Mouse (Mus musculus) limb, embryonic 10.5 days (tissue): ENCODE results near the gene Flnc. TPM values are rescaled to one million over a fixed set of nuclear protein-coding genes. Genes with fewer than 3 reads are reported as not detected.

Source experiments
- DNase-seq: peaks from one replicate; pipeline ENCODE4 v3.0.0-alpha.2; 2017; ENCODE audit warnings: low spot score
- H3K27ac ChIP-seq: fragments of 300-500 bp; sonication (generic); 2 replicates; pipeline ENCODE4 v1.5.1; 2016; ENCODE audit warnings: mild to moderate bottlenecking
- H3K27me3 ChIP-seq: fragments of 300-500 bp; sonication (generic); 2 replicates; pipeline ENCODE4 v1.6.1; 2016; ENCODE audit warnings: low read depth, mild to moderate bottlenecking; ENCODE audit not compliant: poor library complexity, severe bottlenecking
- H3K36me3 ChIP-seq: fragments of 300-500 bp; sonication (generic); 2 replicates; pipeline ENCODE4 v1.6.1; 2016; ENCODE audit warnings: mild to moderate bottlenecking, moderate library complexity
- H3K4me1 ChIP-seq: fragments of 300-500 bp; sonication (generic); 2 replicates; pipeline ENCODE4 v1.6.1; 2016
- H3K4me3 ChIP-seq: fragments of 300-500 bp; sonication (generic); 2 replicates; pipeline ENCODE4 v1.5.1; 2016; ENCODE audit warnings: mild to moderate bottlenecking, moderate library complexity
- H3K9me3 ChIP-seq: fragments of 300-500 bp; sonication (generic); replicated peaks from 2 replicates; pipeline ENCODE4 v1.6.1; 2016; ENCODE audit warnings: mild to moderate bottlenecking
- WGBS: fragments of 180-500 bp; shearing (Covaris S2); methylation state at CpG from one replicate; pipeline ENCODE4 v1.1.7; 2016; 5-methylcytosine and 5-hydroxymethylcytosine counted together
- polyA plus RNA-seq: library from polyadenylated mRNA; unstranded; fragments of >200 nt; fragmentation: Nextera tagmentation; extraction: Ambion mirVana; gene quantifications from 2 replicates; pipeline ENCODE4 v1.2.1, GENCODE M21; 2016

Flnc gene
- polyA plus RNA-seq, 1 experiment from 2014 or later, result 3.7 TPM

- DNase-seq, result no peak
- 87% methylated on average over 3 of the region's 3 CpGs for WGBS
- peak overlapping the region; percentile 79 for H3K4me3 ChIP-seq
These were observed 35.8 kb downstream of the Flnc start for GRCm38 (mm10) chr6:29468851-29469250.

GRCm38 (mm10) chr6:29471137-29471536 lies 38.1 kb downstream of the Flnc start, which contains the start of gene Atp6v1fnb:
Gene Atp6v1fnb (plus strand): TSS chr6:29471437.
- Histone ChIP-seq H3K27ac (no peak within 1 kb of the TSS), H3K9me3 (no peaks in the 10 kb centered on the region), H3K36me3 (peaks cover 26% of the 10 kb centered on the region), H3K4me3 (no peak within 1 kb of the TSS), H3K4me1 (peaks cover 30% of the 10 kb centered on the region), H3K27me3 (0 out of 2 replicates have a peak, but pooled peaks cover 7% of the 10 kb centered on the region)
- DNase-seq, result no peak
- 92% methylated on average over 4 of the region's 4 CpGs for WGBS

More at GRCm38 (mm10) chr6:29468851-29469250, 35.8 kb downstream of the Flnc start:
- no peaks in the 10 kb centered on the region for H3K27me3 ChIP-seq
- H3K9me3 ChIP-seq, result no peaks in the 10 kb centered on the region
- peaks cover 20% of the 10 kb centered on the region for H3K4me1 ChIP-seq
- peaks cover 26% of the 10 kb centered on the region for H3K36me3 ChIP-seq
- no peak overlapping the region for H3K27ac ChIP-seq

GRCm38 (mm10) chr6:29473941-29474691 lies 41.1 kb downstream of the Flnc start:
- peak overlapping the region; percentile 76 for H3K27ac ChIP-seq
- H3K27me3 ChIP-seq, result peaks cover 13% of the 10 kb centered on the region; the same call in 1 of the 2 replicates
- H3K4me3 ChIP-seq, result peak overlapping the region; percentile 51

GRCm38 (mm10) chr6:29474736-29475135 lies 41.7 kb downstream of the Flnc start:
- Histone ChIP-seq H3K9me3 (no peaks in the 10 kb centered on the region), H3K4me1 (peaks cover 24% of the 10 kb centered on the region), H3K36me3 (peaks cover 25% of the 10 kb centered on the region), H3K27ac (no peak overlapping the region), H3K27me3 (peaks cover 13% of the 10 kb centered on the region; the same call in 1 of the 2 replicates), H3K4me3 (no peak overlapping the region)
- no peak for DNase-seq
- 64% methylated on average over 2 of the region's 2 CpGs for WGBS

More at GRCm38 (mm10) chr6:29473941-29474691, 41.1 kb downstream of the Flnc start:
- Histone ChIP-seq H3K9me3 (no peaks in the 10 kb centered on the region), H3K4me1 (peaks cover 24% of the 10 kb centered on the region), H3K36me3 (peaks cover 26% of the 10 kb centered on the region)
- peak; percentile 85 for DNase-seq
- WGBS, result 3% methylated on average over 33 of the region's 33 CpGs

GRCm38 (mm10) chr6:29482691-29483090 lies 49.6 kb downstream of the Flnc start:
- Histone ChIP-seq H3K4me1 (peaks cover 27% of the 10 kb centered on the region), H3K27me3 (peaks cover 8% of the 10 kb centered on the region; the same call in 1 of the 2 replicates), H3K36me3 (peaks cover 43% of the 10 kb centered on the region), H3K9me3 (no peaks in the 10 kb centered on the region), H3K27ac (no peak overlapping the region), H3K4me3 (no peak overlapping the region)
- WGBS, result 95% methylated on average over 13 of the region's 13 CpGs
- DNase-seq, result no peak

- Histone ChIP-seq H3K4me1 (peaks cover 23% of the 10 kb centered on the region), H3K36me3 (peaks cover 60% of the 10 kb centered on the region), H3K27ac (peak overlapping the region; percentile 21; the same call in 1 of the 2 replicates), H3K27me3 (peaks cover 3% of the 10 kb centered on the region; the same call in 1 of the 2 replicates), H3K4me3 (peak overlapping the region; percentile 43), H3K9me3 (no peaks in the 10 kb centered on the region)
- 8% methylated on average over 26 of the region's 26 CpGs for WGBS
- DNase-seq, result peak; percentile 93
These were observed 51.9 kb downstream of the Flnc start for GRCm38 (mm10) chr6:29484716-29485559.

- whole genome bisulfite sequencing, result 49% methylated on average over 2 of the region's 2 CpGs
- Histone ChIP-seq H3K4me1 (peaks cover 23% of the 10 kb centered on the region), H3K4me3 (no peak overlapping the region), H3K9me3 (no peaks in the 10 kb centered on the region), H3K27ac (no peak overlapping the region), H3K27me3 (peaks cover 3% of the 10 kb centered on the region; the same call in 1 of the 2 replicates), H3K36me3 (peaks cover 70% of the 10 kb centered on the region)
- no peak for DNase-seq
These were observed 52.9 kb downstream of the Flnc start for GRCm38 (mm10) chr6:29485951-29486350.

- Histone ChIP-seq H3K9me3 (no peaks in the 10 kb centered on the region), H3K4me1 (peaks cover 14% of the 10 kb centered on the region), H3K27ac (no peak overlapping the region), H3K27me3 (peaks cover 32% of the 10 kb centered on the region), H3K4me3 (no peak overlapping the region), H3K36me3 (peaks cover 87% of the 10 kb centered on the region)
- 88% methylated on average over 4 of the region's 4 CpGs for WGBS
- DNase-seq, result no peak
These were observed 61.0 kb downstream of the Flnc start for GRCm38 (mm10) chr6:29494101-29494500.

- Histone ChIP-seq H3K36me3 (peaks cover 88% of the 10 kb centered on the region), H3K4me3 (no peak overlapping the region), H3K4me1 (peaks cover 14% of the 10 kb centered on the region), H3K27ac (no peak overlapping the region), H3K27me3 (peaks cover 32% of the 10 kb centered on the region), H3K9me3 (no peaks in the 10 kb centered on the region)
- no peak for DNase-seq
- 25% methylated on average over 25 of the region's 25 CpGs for WGBS
These were observed 63.2 kb downstream of the Flnc start for GRCm38 (mm10) chr6:29496270-29496669.

GRCm38 (mm10) chr6:29497791-29498190 lies 64.7 kb downstream of the Flnc start:
- Histone ChIP-seq H3K9me3 (no peaks in the 10 kb centered on the region), H3K36me3 (peaks cover 88% of the 10 kb centered on the region), H3K27ac (no peak overlapping the region), H3K4me1 (peaks cover 14% of the 10 kb centered on the region), H3K27me3 (peaks cover 32% of the 10 kb centered on the region), H3K4me3 (no peak overlapping the region)
- 52% methylated on average over 2 of the region's 2 CpGs for WGBS
- DNase-seq, result no peak

- peaks cover 94% of the 10 kb centered on the region for H3K36me3 ChIP-seq
These were observed 67.1 kb downstream of the Flnc start for GRCm38 (mm10) chr6:29500177-29500576.

GRCm38 (mm10) chr6:29500810-29501209 lies 67.8 kb downstream of the Flnc start:
- Histone ChIP-seq H3K9me3 (no peaks in the 10 kb centered on the region), H3K36me3 (peaks cover 94% of the 10 kb centered on the region), H3K4me3 (no peak overlapping the region), H3K4me1 (peaks cover 19% of the 10 kb centered on the region), H3K27me3 (peaks cover 27% of the 10 kb centered on the region), H3K27ac (no peak overlapping the region)
- WGBS, result 89% methylated on average over 6 of the region's 6 CpGs
- no peak for DNase-seq

More at GRCm38 (mm10) chr6:29500177-29500576, 67.1 kb downstream of the Flnc start:
- 93% methylated on average over 7 of the region's 7 CpGs for WGBS
- no peaks in the 10 kb centered on the region for H3K9me3 ChIP-seq
- H3K4me3 ChIP-seq, result no peak overlapping the region
- DNase-seq, result no peak
- H3K27ac ChIP-seq, result no peak overlapping the region
- peaks cover 14% of the 10 kb centered on the region for H3K4me1 ChIP-seq
- peaks cover 32% of the 10 kb centered on the region for H3K27me3 ChIP-seq
